Mouse (Mus musculus) adipose tissue, adult 10 weeks (tissue): ENCODE measurements around the gene Tmem164. TPM values are rescaled to one million over a fixed set of nuclear protein-coding genes. Genes with fewer than 3 reads are reported as not detected.

Experiments used
- polyA plus RNA-seq: library from polyadenylated mRNA; stranded (reverse); fragments of 350-450 nt; fragmentation: Illumina TruSeq; extraction: RNeasy Lipid Tissue Mini Kit (QIAGEN cat#74804); gene quantifications from one replicate; pipeline ENCODE4 v1.2.3, GENCODE M21; 2014; ENCODE audit warnings: low read depth, low replicate concordance

Gene Tmem164
- polyA plus RNA-seq = 61.2 TPM

DNA sequence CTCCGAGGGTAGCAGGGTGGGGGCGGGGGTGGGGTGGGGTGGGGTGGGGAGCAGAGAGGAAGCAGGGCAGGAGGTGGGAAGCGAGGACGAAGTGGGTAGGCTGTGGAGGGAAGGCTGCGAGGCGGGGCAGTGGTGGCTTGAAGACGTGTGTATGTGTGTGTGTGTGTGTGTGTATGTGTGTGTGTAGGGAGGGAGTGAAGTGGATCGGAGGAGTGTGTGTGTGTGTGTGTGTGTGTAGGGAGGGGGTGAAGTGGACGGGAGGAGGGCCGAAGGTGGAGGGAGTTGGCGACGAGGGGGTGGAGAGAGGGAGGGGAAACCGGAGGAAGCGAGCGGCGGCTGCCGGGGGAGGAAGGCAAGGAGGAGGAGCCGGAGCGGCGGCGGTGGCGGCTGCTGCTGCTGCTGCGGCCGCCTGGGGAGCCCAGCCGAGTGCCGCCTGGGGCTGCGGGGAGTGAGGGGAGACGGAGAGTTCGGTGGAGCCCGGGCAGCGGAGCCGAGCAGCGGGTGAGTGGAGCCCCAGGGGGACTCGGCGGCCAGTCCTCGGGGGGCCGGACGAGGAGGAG is at the start of gene Tmem164:
Gene Tmem164 (plus strand): TSS at position 351 of the 560 bp plus-strand sequence.

